Mouse (Mus musculus) naive thymus-derived CD4-positive, alpha-beta T cell, adult 2 months (primary cell): Measurements from ENCODE around the gene Clic1.
A peak's percentile ranks its signal among the peaks of the same experiment; 100 is the strongest.

Experiments used
- DNase-seq: peaks from one replicate; pipeline ENCODE4 v3.0.0-alpha.2; 2011; ENCODE audit warnings: low read depth

The Clic1 gene

GRCm38 (mm10) chr17:35045807-35046680 lies 3.7 kb upstream of the Clic1 start:
- DNase-seq: no peak

GRCm38 (mm10) chr17:35046681-35047455 lies 2.9 kb upstream of the Clic1 start, which contains the start of gene Msh5:
Msh5 (minus strand) TSS chr17:35046745.
- peak; percentile 98 for DNase-seq

GRCm38 (mm10) chr17:35047688-35048087 lies 2.1 kb upstream of the Clic1 start:
- peak; percentile 27 for DNase-seq

- peak; percentile 75 for DNase-seq
Measured at GRCm38 (mm10) chr17:35048149-35048931, 1.4 kb upstream of the Clic1 start.

- peak; percentile 31 for DNase-seq
Measured at GRCm38 (mm10) chr17:35048932-35049440, 780 bp upstream of the Clic1 start.

- DNase-seq: peak; percentile 70
Measured at GRCm38 (mm10) chr17:35050126-35050750, 472 bp downstream of the Clic1 start.

GRCm38 (mm10) chr17:35051156-35052086 lies 1.7 kb downstream of the Clic1 start:
- peak; percentile 80 for DNase-seq

- DNase-seq: no peak
Measured at GRCm38 (mm10) chr17:35052271-35052798, 2.6 kb downstream of the Clic1 start.

GRCm38 (mm10) chr17:35055691-35056495 lies 6.1 kb downstream of the Clic1 start:
- no peak for DNase-seq

- DNase-seq: no peak
Measured at GRCm38 (mm10) chr17:35057090-35057489, 7.3 kb downstream of the Clic1 start.

GRCm38 (mm10) chr17:35058316-35058715 lies 8.6 kb downstream of the Clic1 start:
- no peak for DNase-seq

- peak; percentile 90 for DNase-seq
Measured at GRCm38 (mm10) chr17:35058911-35059892, 9.4 kb downstream of the Clic1 start, which contains the start of gene Ddah2. Ddah2 (plus strand) TSS chr17:35059035.

- DNase-seq: no peak
Measured at GRCm38 (mm10) chr17:35060071-35060470, 10.3 kb downstream of the Clic1 start.

- DNase-seq: no peak
Measured at GRCm38 (mm10) chr17:35060737-35061297, 11.1 kb downstream of the Clic1 start.

GRCm38 (mm10) chr17:35061299-35061698 lies 11.5 kb downstream of the Clic1 start:
- no peak for DNase-seq

- no peak for DNase-seq
Measured at GRCm38 (mm10) chr17:35063466-35063865, 13.7 kb downstream of the Clic1 start.

- no peak for DNase-seq
Measured at GRCm38 (mm10) chr17:35064378-35064877, 14.7 kb downstream of the Clic1 start.
